Mouse (Mus musculus): ENCODE results near the gene Aspdh.

Aspdh gene

DNA sequence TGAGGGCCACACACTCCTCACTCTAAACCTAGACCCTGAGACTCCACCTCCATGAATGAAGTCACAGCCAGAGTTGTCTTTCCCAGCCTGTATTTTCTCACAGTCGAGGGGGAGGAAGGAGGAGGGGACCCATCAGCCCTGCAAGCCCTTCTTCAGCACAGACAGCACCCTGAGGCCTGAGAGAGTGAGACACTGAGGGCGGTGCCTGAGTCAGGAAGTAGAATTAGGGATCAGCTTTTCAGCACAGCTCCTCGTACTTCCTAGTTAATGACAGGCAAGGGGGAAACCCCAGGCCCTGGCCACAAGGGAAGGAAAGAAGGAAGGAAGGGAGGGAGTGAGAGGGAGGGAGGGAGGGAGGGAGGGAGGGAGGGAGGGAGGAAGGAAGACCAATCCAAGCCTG, 11.9 kb upstream of the Aspdh start:
- DNase-seq: no peak

DNA sequence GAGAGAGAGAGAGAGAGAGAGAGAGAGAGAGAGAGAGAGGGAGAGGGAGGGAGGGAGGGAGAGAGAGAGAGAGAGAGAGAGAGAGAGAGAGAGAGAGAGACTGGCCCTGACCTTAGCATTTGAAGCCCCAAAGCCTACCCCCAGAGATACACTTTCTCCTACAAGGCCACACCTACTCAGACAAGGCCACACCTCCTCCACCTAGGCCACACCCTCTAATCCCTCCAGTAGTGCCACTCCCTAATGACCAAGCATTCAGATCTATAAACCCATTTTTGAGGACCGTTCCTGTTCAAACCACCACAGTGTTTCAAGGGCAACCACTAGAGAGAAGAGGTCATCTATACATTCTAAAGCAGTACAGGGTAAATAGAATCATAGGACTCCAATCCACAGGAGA, 8.9 kb upstream of the Aspdh start:
- DNase-seq: no peak

DNA sequence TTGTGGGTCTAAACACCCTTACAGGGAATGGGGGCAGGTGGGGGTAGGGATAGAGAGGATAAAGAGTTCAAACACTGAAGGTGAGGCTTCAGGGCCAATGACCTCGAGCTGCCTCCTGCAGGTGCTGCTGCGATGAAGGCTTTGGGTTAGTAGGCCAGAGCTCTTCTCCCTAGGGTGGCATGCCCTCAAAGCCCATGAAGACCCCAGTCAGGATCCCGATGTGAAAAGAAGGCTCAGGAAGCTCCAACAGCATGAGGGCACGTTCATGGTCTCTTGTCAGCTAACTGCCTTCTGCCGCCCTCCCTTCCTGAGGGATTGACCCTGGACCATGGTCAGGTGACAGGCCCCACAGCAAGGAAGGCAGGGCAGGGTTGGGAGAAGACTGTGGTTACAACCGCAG, 5.1 kb upstream of the Aspdh start:
- DNase-seq: no peak

DNA sequence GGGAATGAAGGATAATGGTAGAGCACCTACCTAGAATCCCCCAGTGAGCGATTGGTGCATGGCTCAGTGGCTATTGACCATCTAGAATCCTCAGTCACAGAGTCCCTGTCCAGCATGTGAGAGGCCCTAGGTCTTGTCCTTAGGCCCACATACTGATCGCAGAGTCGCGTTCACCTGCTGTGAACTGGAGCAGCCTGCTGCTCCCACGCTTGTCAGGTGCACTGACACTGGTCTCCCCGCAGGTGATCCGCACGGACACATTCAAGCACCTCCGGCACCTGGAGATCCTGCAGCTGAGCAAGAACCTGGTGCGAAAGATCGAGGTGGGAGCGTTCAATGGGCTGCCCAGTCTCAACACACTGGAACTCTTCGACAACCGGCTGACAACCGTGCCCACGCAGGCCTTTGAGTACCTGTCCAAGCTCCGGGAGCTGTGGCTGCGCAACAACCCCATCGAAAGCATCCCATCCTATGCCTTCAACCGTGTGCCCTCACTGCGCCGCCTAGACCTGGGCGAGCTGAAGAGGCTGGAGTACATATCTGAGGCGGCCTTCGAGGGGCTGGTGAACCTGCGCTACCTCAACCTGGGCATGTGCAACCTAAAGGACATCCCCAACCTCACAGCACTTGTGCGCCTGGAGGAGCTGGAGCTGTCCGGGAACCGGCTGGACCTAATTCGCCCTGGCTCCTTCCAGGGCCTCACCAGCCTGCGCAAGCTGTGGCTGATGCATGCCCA, 4.3 kb upstream of the Aspdh start:
- no peak for DNase-seq

DNA sequence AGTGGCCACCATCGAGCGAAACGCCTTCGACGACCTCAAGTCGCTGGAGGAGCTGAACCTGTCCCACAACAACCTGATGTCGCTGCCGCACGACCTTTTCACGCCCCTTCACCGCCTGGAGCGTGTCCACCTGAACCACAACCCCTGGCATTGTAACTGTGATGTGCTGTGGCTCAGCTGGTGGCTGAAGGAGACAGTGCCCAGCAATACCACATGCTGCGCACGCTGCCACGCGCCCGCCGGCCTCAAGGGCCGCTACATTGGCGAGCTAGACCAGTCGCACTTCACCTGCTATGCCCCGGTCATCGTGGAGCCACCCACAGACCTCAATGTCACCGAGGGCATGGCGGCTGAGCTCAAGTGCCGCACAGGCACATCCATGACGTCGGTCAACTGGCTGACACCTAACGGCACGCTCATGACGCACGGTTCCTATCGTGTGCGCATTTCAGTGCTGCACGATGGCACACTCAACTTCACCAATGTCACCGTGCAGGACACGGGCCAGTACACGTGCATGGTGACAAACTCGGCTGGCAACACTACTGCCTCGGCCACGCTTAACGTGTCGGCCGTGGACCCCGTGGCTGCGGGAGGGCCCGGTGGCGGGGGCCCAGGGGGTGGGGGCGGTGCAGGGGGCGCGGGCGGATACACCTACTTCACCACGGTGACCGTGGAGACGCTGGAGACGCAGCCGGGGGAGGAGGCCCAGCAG, 3.5 kb upstream of the Aspdh start:
- DNase-seq: no peak

DNA sequence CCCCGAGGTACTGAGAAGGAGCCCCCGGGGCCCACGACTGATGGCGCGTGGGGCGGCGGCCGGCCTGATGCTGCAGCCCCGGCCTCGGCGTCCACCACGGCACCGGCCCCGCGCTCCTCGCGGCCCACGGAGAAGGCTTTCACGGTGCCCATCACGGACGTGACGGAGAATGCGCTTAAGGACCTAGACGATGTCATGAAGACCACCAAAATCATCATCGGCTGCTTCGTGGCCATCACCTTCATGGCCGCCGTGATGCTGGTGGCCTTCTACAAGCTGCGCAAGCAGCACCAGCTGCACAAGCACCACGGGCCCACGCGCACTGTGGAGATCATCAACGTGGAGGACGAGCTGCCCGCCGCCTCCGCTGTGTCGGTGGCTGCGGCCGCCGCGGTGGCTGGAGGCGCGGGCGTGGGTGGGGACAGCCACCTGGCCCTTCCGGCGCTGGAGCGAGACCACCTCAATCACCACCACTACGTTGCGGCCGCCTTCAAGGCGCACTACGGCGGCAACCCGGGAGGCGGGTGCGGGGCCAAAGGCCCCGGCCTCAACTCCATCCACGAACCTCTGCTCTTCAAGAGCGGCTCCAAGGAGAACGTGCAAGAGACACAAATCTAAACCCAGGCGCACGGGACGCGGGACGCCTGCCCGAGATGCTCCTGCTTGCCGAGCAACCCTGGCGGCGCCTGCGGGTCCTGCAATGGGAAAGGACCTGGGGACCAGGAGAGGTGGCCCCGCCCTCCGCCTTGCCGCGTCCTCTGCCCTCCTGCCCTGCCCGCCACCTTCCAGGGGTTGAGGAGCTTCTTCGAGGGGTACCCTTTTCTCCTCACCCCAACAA, 2.8 kb upstream of the Aspdh start:
- DNase-seq: peak; percentile 79 to 84

DNA sequence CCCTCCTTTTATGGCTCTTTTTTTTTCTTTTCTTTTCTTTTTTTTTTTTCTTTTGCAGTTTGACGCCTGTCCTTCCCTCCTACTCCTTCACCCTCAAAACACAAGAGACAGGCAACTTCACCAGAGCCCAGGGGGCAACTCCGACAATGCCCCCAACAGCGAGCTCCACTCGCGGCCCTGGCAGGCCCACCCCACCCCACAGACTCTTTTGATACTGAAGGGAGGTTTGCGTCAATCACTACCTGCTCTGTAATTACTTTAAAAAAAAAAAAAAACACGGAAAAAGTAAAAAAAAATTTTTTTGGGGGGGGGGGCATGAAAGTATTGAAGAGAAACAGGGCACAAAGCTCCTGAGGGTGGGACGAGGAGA, 2.1 kb upstream of the Aspdh start:
- DNase-seq: no peak

DNA sequence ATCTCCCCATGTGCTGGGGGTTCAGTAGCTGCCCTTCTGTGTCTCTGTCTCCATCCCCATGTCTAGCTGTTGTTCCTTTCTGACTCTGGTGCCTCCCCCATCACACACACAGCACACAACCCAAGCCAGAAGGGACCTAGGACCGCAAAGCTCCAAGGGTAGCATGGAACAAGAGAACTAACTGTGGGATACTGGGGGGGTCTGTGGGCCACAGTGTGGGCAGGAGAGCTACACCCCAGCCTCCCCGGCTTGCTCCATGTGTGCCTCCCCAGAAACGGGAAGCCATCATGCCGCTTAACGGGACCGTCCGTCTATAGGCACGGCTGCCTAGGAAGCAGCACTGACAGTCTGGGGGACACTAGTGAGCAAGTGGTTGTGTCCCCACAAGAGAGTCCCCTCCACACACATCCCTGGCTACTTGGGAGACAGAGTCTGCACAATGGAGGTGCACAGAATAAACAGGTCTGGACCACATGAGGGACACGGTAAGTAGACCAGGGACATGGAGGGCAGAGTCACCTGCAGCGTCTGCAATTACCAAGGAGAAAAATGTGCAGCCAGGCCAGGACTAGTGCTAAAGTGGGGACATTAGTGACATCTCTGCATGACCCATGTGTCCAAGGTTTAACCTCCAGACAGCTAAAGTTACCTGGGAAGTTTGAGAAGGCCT, 1.5 kb upstream of the Aspdh start:
- no peak for DNase-seq

DNA sequence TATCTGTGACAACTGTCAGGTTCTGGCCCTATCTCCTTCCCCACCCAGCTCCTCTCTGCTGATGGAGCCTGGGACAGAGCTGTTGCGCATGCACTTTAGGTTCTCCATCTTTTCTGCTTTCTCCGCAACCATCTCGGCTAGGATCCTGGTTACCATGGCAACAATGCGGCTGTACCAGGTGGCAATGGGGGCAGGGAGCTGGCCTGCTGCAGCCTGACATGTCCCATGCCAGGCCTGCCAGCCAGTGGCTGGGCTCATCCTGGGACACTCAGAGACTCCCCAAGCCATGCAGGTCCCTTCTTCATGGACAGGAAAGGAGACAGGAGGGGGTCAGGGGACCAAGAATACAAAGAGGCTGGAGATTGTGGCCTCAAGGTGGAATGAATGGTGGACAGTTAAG, 680 bp upstream of the Aspdh start:
- DNase-seq: no peak

DNA sequence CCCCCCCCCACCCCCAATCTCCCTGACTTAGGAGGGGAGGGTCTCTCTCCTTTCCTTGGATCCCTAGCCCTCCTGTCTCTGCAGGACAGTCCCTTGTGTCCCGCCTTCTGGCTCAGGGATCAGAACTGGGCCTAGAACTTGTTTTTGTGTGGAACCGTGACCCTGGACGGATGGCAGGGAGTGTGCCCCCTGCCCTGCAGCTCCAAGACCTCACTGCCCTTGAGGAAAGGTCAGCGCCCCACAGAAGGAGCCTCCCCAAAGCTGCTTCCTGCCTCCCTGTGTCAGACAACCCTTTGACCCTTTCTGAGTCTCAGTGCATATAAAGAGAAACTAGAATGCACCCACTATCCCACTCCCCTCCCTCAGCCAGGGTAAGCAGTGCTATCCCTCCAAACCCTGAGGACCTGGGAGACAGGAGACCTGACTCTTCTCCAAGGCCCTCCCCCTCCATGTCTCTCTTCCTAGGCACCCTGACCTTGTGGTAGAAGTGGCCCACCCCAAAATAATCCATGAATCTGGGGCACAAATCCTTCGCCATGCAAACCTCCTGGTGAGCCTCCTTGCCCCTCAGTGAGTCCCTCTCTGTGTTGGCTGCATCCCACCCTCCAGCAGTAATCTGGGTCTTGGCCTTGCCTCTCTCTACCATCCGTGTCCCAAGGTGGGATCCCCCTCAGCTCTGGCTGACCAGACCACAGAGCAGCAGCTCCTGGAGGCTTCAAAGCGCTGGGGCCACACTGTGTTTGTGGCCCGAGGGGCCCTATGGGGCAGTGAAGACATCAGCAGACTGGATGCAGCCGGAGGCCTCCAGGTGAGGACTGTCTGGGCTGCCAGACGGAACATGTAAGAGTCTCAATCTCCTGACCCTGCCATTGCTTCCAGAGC, 1.1 kb downstream of the Aspdh start:
- no peak for DNase-seq

DNA sequence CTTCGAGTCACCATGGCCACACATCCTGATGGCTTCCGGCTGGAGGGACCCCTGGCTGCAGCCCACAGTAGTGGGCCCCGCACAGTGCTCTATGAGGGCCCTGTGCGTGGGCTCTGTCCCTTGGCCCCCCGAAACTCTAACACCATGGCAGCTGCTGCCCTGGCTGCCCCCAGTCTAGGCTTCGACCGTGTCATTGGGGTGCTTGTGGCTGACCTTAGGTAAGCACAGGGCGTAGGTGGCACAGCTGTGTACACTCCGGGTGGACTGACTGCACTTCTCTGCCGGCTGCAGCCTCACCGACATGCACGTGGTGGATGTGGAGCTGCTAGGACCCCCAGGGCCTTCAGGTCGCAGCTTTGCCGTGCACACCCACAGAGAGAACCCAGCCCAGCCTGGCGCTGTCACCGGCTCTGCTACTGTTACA, 1.7 kb downstream of the Aspdh start:
- DNase-seq: no peak

DNA sequence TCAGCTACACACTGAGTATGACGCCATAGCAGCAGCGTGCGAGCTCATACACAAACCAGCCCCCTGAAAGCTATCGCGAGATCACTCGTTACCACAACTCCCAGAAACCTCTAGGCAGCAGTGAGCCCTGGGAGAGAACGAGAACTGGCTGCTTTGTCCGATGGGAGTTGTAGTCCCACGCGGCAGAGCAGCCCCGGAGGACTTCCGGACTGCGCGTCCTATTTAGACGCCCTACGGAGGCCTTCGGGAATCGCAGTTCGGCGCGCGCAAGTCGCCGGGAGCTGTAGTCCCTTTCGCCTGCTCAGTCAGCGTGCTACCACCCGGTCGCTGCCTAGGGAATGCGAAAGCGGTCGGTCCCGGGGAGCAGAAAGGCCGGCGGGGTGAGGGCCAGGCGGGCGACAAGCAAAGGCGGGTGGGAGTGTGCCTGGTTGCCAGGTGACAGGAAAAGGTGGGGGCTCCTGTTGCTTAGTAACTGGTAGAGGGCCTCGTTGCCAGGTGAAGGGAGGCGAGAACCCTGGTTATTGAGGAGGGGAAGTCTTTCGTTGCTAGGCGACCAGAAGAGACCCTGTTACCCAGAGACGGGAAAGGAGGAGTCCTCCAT, 2.7 kb downstream of the Aspdh start, which contains the start of gene Josd2:
Gene Josd2 (plus strand): TSS at position 170 of the 601 bp plus-strand sequence.
- peak; percentile 91 to 95 for DNase-seq

DNA sequence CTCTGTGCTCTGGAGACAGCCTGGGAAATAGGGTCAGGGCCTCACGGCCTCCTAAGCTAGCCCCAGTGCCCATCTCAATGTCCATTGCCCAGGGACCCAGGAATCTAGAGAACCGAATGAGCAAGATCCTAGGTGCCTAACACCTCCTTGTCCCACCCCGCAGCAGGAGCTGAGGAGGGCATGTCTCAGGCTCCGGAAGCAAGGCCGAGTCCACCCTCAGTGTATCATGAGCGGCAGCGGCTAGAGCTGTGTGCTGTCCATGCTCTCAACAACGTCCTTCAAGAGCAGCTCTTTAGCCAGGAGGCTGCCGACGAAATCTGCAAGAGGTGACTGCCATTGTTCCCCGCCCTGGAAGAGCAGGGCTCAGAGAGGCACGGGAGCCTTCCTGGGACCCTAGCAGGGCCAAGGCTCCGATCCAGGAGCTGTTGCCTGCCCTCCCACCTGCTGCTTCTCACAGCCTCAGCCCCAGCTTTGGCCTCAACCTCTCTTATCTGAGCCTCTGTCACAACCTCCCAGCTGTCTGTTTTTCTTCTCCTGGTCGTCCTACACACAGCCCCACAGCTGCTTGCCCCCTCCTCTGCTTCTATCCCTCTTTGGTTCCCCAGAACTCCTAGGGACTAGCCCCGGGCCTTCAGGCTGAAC, 3.6 kb downstream of the Aspdh start:
- no peak for DNase-seq

DNA sequence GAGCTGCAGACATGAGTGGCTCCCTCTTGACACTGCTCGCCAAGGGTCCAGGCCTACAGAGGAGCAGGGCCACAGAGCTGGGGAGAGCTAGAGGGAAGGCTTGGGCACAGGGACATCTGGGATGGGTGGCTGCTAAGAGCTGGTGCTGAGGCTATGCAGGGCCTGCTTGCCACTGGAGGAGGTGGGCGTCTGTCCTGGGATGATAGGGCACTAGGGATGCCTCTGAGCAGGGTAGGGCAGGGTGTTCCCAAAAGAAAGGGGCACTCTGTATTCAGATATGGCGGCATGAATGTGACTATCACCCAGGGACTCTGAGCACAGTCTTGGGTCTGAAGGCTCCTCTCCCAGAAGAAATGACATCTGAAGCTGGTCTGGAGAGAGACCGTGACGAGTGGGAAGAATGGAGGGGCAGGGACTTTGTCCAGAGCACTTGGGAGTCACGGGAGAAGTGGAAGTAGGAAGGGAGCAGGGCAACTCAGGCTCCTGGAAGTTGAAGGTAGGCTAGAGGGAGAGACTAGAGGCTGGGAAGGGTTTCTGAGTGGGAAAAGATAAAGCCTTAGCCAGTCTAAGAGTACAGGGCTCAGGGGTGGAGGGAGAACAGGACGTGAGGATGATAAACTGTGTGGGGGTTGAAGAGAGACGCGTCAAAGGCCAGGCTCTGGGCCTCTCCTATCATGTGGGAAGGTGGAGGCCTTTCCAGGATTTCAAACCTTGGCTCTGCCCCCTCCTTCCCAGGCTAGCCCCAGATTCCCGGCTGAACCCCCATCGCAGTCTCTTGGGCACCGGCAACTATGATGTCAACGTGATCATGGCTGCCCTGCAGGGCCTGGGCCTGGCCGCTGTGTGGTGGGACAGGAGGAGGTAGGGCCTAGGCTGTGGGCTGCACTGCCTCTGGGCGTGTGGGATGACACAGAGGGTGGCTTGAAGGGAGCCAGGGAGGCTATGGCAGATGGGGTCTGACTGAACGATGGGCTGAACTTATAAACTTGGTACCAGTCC, 4.8 kb downstream of the Aspdh start:
- DNase-seq: no peak

DNA sequence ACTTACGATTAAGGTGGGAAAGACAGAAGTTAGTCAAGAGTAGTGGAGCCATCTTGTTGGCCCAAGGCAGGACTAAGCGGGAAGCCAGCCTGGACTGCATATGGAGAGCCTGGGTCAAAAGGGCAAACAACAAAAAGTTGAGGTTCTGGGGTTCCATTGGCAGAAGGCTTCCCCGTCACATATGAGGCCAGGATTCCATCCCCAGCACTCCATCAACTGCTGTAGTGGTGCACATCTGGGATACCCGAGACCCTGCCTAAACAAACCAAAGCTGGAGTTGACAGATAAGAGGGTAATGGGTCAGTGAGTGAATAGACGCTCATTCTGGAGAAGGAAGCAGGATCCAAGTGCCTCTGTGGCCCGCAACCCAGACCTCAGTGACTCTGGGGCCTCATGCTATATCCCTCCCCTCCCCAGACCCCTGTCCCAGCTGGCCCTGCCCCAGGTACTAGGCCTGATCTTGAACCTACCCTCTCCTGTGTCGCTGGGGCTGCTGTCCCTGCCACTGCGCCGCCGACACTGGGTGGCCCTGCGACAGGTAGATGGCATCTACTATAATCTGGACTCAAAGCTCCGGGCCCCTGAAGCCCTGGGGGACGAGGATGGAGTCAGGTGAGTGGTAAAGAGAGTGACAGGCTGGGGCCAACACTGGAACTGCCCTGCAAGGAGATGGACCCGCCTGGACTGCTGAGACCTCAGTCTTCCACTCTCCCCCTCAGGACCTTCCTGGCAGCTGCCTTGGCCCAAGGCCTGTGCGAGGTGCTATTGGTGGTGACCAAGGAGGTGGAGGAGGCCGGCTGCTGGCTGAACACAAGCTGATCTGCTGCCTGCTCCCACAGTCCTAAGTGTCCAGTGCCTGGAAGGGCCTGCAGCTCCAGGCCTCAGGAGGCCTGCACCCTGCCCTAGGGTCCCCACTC, 5.8 kb downstream of the Aspdh start:
- DNase-seq: no peak

DNA sequence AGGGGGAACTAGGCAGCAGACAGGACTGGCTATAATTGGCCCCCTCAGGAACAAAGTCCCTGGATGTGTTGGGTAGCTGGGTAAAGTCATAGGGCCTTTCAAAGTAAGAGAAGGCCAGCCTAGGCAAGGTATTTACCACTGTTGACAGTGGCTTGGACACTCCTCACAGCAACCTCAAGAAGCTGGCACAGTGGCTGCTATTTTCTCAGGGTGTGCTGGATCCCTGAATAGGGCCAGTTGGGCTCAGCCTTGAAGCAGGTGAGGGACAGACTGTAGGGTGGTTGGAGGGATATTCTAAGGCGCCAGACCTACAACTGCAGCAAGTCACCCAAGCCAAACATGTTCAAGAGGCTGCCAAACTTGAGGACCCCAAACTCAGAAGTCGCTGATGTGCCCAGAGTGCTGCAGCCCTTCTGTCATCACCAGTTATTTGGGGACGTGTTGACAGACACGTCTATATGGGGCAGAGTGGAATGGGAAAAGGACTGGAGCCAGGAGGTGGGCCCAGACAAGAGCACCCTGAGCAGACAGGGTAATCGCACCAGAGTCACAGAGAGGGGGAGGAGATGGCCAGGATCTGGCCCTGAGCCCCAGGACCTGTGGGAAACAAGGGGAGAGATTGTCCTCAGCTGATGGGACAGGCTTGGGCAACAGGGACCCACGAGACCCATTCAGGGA, 6.8 kb downstream of the Aspdh start:
- DNase-seq: no peak

DNA sequence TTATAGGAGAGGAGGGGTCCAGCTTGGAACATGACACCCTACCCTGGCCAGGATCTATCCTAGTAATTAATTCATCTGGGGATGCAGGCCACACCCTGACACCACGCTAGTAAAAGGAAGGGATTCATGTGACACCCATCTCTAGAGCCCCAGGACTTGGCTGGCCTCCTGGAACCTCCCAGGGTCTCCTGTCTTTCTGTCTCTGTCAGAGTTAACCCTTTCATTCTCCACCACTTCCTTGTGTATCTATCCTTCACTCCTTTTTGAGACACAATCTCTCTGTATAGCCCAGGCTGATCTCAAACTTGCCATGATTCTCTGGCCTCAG, 7.3 kb downstream of the Aspdh start:
- no peak for DNase-seq

DNA sequence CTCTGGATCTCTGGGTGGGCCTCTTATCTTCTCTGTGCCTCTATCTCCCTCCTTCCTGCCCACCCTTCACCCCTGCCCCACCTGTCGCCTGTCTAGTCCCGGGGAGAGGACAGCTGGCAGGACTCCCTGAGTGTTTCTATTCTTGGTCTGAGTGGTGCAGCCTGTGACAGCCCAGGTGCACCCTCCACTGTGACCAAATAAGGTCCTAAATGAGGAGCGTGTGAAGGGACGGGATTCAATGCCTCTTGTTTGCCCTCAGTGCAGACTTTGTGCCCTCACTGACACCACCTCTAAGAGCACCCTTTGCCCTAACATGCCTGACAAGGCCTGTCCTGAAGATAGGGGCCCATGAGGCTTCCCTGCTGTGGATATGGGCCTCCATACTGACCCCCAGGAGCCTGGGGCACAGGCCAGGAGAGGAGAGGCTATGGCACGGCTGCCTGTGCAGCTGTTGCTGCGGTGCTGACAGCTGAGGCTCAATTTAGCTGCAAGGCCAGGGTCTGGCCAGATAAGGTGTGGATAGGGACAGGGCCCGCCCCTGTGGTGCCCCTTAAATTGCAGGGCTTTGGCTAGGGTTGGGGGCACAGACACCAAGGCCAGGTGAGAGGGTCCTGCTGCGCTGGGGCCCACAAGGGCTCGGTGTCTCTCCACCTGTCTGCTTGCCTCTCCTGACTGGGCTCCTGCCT, 7.9 kb downstream of the Aspdh start:
- DNase-seq: no peak
